Mouse (Mus musculus) stomach, embryonic 15.5 days (tissue): ENCODE results near the gene Tead3. TPM values are rescaled to one million over a fixed set of nuclear protein-coding genes. Genes with fewer than 3 reads are reported as not detected.

Source experiments
- ATAC-seq: fragments of 200-750 bp; cut with Nextera tagmentation; 2 replicates; pipeline ENCODE4 v1.8.0; 2017; ENCODE audit warnings: low read depth, moderate number of reproducible peaks, moderate TSS enrichment; ENCODE audit not compliant: insufficient read depth, low FRiP score
- H3K27ac ChIP-seq: fragments of 300-500 bp; sonication (generic); 2 replicates; pipeline ENCODE4 v1.5.1; 2015; ENCODE audit warnings: mild to moderate bottlenecking, inconsistent platforms
- H3K27me3 ChIP-seq: fragments of 300-500 bp; sonication (generic); replicated peaks from 2 replicates; pipeline ENCODE4 v1.6.1; 2015; ENCODE audit warnings: inconsistent platforms
- H3K36me3 ChIP-seq: fragments of 300-500 bp; sonication (generic); 2 replicates; pipeline ENCODE4 v1.6.1; 2015; ENCODE audit warnings: inconsistent platforms
- H3K4me1 ChIP-seq: fragments of 300-500 bp; sonication (generic); 2 replicates; pipeline ENCODE4 v1.6.1; 2015; ENCODE audit warnings: inconsistent platforms
- H3K4me2 ChIP-seq: fragments of 300-500 bp; sonication (generic); 2 replicates; pipeline ENCODE4 v1.6.1; 2015; ENCODE audit warnings: mild to moderate bottlenecking, inconsistent platforms
- H3K4me3 ChIP-seq: fragments of 300-500 bp; sonication (generic); replicated peaks from 2 replicates; pipeline ENCODE4 v1.5.1; 2015; ENCODE audit warnings: inconsistent platforms
- H3K9ac ChIP-seq: fragments of 300-500 bp; sonication (generic); 2 replicates; pipeline ENCODE4 v1.6.1; 2015; ENCODE audit warnings: inconsistent platforms
- H3K9me3 ChIP-seq: fragments of 300-500 bp; sonication (generic); 2 replicates; pipeline ENCODE4 v1.6.1; 2016; ENCODE audit warnings: inconsistent platforms
- WGBS: fragments of 180-500 bp; shearing (Covaris S2); methylation state at CpG from one replicate; pipeline ENCODE4 v1.1.7; 2015; 5-methylcytosine and 5-hydroxymethylcytosine counted together
- polyA plus RNA-seq: library from polyadenylated mRNA; unstranded; fragments of >200 nt; fragmentation: Nextera tagmentation; extraction: Ambion mirVana; gene quantifications from 2 replicates; pipeline ENCODE4 v1.2.1, GENCODE M21; 2015

The Tead3 gene
- 11.5 and 12.0 TPM in 2 replicates for polyA plus RNA-seq

DNA sequence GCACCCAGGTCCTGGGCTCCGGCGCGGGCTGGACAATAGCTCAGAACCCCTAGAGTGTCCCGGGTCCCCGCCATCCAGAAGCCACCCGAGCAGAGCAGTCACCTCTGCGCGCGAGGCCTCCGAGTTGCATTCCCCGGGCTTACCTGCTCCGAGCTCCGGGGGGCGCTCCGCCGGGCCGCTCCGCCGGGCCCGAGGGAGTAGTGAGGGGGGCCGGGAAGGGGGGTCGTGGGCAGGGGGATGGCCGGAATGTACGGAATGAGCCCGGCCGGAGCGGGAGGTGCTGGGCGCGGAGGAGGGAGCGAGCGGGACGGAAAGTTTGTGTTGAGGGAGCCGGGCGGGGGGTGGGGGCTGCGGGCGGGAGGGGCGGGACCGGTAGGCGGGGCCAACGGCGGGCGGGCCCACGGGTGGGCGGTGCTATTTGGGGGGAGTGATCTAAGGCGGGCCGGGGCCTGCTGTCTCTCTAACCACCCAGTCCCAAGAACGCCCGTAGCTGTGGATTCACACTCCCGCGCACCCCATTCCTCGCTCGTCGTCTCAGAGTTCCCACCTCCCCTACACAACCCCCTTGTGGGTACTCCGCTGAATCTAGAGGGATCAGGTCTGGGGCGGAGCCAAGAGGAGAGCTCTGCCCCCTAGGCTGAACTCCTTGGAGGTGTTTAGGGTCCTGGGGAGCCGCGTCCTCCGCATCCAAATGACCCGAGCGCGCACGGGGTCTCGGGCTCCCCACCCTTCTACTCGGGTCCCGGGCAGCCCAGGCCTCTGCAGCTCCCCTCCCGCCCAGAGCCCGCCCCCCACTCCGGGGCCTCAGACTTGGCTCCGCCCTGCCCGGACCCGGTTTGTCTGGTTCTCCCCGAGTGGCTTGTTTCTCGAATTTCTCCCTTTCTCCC, at the start of gene Tead3:
Tead3 (minus strand) TSS at position 352 of the 887 bp plus-strand sequence.
- no peaks in the 10 kb centered on the region for H3K27me3 ChIP-seq
- peak; percentile 85 for ATAC-seq
- H3K27ac ChIP-seq, result peak within 1 kb of the TSS; percentile 100
- peak within 1 kb of the TSS; percentile 98 for H3K9ac ChIP-seq
- peak within 1 kb of the TSS; percentile 87 for H3K4me2 ChIP-seq
- H3K9me3 ChIP-seq, result no peaks in the 10 kb centered on the region
- under 1% methylated on average over 68 of the region's 73 CpGs for WGBS
- H3K36me3 ChIP-seq, result no peaks in the 10 kb centered on the region
- peaks cover 46% of the 10 kb centered on the region for H3K4me1 ChIP-seq
- peak within 1 kb of the TSS; percentile 89 for H3K4me3 ChIP-seq

GRCm38 (mm10) chr17:28394994-28395393, 44.4 kb upstream of the Tead3 start:
- no peak overlapping the region for H3K4me2 ChIP-seq
- H3K9me3 ChIP-seq, result no peaks in the 10 kb centered on the region
- H3K9ac ChIP-seq, result no peak overlapping the region
- H3K27ac ChIP-seq, result no peak overlapping the region
- no peaks in the 10 kb centered on the region for H3K27me3 ChIP-seq
- no peak overlapping the region for H3K4me3 ChIP-seq
- ATAC-seq, result no peak
- 0 out of 2 replicates have a peak, but pooled peaks cover 3% of the 10 kb centered on the region for H3K4me1 ChIP-seq
- no peaks in the 10 kb centered on the region for H3K36me3 ChIP-seq
- 73% methylated on average over 7 of the region's 7 CpGs for WGBS

- no peak overlapping the region; the same call in 1 of the 2 replicates for H3K27ac ChIP-seq
Observed at GRCm38 (mm10) chr17:28394051-28394765, 43.6 kb upstream of the Tead3 start.

DNA sequence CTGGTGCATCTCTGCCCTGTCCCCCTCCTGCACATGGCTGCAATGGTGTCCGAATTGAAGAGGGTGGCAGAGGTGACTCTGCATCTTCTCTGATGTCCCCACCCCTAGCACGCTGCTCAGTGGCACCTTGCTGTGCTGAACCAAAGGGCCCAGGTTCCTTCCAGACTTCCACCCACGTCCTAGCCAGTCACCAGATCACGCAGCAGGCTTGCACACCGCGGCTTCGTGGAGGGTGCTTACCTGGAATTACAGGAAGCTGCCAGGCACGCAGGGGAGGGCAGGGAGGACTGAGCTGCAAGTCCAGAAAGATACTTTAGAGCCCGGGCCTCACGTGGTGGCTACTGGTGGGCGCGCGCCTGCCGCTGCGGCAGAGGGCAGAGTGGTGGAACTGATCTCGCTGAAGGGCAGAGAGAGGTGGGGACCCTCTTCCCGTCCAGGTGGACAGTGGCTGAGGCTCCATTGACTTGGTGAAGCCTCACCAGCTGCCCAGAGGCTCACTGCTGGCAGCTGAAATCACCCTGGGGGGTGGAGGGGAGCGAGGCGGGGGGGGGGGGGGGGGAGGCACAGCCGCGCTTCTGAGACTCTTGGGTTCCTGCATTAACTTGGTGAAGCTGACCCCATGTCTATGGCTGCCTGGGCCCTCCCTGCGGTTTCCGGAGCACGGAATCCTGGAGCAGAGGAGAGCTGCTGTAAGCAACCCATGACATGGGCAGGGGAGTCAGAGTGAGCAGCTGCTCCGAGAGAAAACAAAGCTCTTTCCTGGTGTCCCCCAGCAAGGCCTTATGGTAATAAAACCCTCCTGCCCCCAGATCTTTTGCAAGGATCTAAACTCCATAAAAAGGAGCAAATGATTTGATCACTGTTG, 41.2 kb upstream of the Tead3 start:
- no peak overlapping the region for H3K27ac ChIP-seq
- no peak; the same call in 1 of the 2 replicates for ATAC-seq
- peak overlapping the region; percentile 16; the same call in 1 of the 2 replicates for H3K4me2 ChIP-seq
- 0 out of 2 replicates have a peak, but pooled peaks cover 3% of the 10 kb centered on the region for H3K4me1 ChIP-seq
- 12% methylated on average over 21 of the region's 25 CpGs for WGBS
- no peaks in the 10 kb centered on the region for H3K36me3 ChIP-seq
- H3K9ac ChIP-seq, result no peak overlapping the region
- no peaks in the 10 kb centered on the region for H3K9me3 ChIP-seq
- no peak overlapping the region for H3K4me3 ChIP-seq
- 0 out of 2 replicates have a peak, but pooled peaks cover under 1% of the 10 kb centered on the region for H3K27me3 ChIP-seq

More at GRCm38 (mm10) chr17:28394051-28394765, 43.6 kb upstream of the Tead3 start:
- Histone ChIP-seq H3K36me3 (no peaks in the 10 kb centered on the region), H3K4me2 (no peak overlapping the region), H3K4me1 (0 out of 2 replicates have a peak, but pooled peaks cover 3% of the 10 kb centered on the region), H3K9me3 (no peaks in the 10 kb centered on the region), H3K27me3 (no peaks in the 10 kb centered on the region), H3K9ac (no peak overlapping the region), H3K4me3 (no peak overlapping the region)
- no peak for ATAC-seq
- 58% methylated on average over 15 of the region's 15 CpGs for WGBS

- Histone ChIP-seq H3K9ac (no peak overlapping the region), H3K4me1 (0 out of 2 replicates have a peak, but pooled peaks cover 3% of the 10 kb centered on the region), H3K27ac (no peak overlapping the region), H3K36me3 (no peaks in the 10 kb centered on the region), H3K9me3 (no peaks in the 10 kb centered on the region), H3K4me2 (no peak overlapping the region), H3K27me3 (0 out of 2 replicates have a peak, but pooled peaks cover 6% of the 10 kb centered on the region), H3K4me3 (no peak overlapping the region)
- WGBS, result 77% methylated on average over 3 of the region's 3 CpGs
- no peak for ATAC-seq
Observed at GRCm38 (mm10) chr17:28388534-28388933, 37.9 kb upstream of the Tead3 start.

DNA sequence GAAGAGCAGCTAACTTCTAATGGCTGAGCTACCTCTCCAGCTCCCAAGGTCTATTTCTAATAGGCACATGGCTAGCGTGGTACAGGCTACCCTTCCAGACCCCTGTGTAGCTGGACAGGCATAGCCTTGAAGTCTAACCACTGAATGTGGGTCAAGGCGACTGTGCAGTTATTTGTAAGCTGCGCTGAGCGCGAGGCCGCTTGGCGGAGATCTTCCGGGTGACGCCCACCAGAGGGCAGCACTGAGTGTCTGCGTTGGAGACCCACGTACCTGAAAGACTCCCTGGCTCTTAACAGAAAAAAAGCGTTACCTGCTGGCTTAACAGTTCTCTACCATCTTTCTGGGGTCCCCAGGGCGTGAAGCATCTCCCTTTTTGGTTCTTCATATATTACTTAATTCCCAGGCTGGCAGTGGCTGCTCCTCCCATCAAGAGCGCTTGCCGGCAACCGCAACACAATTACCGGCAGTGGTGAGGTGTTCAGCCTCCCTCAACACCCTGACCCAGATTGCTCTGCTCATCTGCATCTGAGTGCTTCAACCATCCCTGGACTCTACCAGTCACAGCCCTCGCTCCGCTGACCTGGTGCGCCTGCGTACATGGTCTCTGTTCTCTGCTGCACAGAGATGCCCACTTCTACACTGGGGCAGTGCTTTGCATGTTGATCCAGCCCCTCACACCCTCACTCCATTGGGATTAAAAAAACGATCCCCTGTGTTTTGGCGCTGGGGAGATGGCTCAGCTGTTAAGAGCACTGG, 35.7 kb upstream of the Tead3 start:
- Histone ChIP-seq H3K9me3 (no peaks in the 10 kb centered on the region), H3K36me3 (no peaks in the 10 kb centered on the region), H3K4me1 (no peaks in the 10 kb centered on the region), H3K27me3 (0 out of 2 replicates have a peak, but pooled peaks cover 6% of the 10 kb centered on the region), H3K4me2 (peak overlapping the region; percentile 39), H3K9ac (no peak overlapping the region), H3K27ac (no peak overlapping the region), H3K4me3 (0 out of 2 replicates have a peak overlapping the region, but pooled peaks have one; percentile 11)
- 7% methylated on average over 23 of the region's 23 CpGs for WGBS
- ATAC-seq, result peak; percentile 18; the same call in 1 of the 2 replicates

- Histone ChIP-seq H3K36me3 (no peaks in the 10 kb centered on the region), H3K4me3 (no peak overlapping the region)
- whole genome bisulfite sequencing, result 64% methylated on average over 4 of the region's 4 CpGs
Observed at GRCm38 (mm10) chr17:28384298-28384697, 33.7 kb upstream of the Tead3 start.

GRCm38 (mm10) chr17:28380255-28380654, 29.6 kb upstream of the Tead3 start:
- Histone ChIP-seq H3K27me3 (peaks cover 7% of the 10 kb centered on the region), H3K27ac (no peak overlapping the region), H3K9ac (no peak overlapping the region), H3K4me2 (no peak overlapping the region), H3K9me3 (no peaks in the 10 kb centered on the region), H3K4me3 (no peak overlapping the region), H3K36me3 (no peaks in the 10 kb centered on the region), H3K4me1 (0 out of 2 replicates have a peak, but pooled peaks cover 7% of the 10 kb centered on the region)
- WGBS, result 9% methylated on average over 6 of the region's 6 CpGs
- ATAC-seq, result no peak

More at GRCm38 (mm10) chr17:28384298-28384697, 33.7 kb upstream of the Tead3 start:
- no peak overlapping the region for H3K9ac ChIP-seq
- ATAC-seq, result no peak
- H3K27ac ChIP-seq, result no peak overlapping the region
- no peaks in the 10 kb centered on the region for H3K9me3 ChIP-seq
- H3K4me1 ChIP-seq, result no peaks in the 10 kb centered on the region
- H3K4me2 ChIP-seq, result no peak overlapping the region
- H3K27me3 ChIP-seq, result 0 out of 2 replicates have a peak, but pooled peaks cover 6% of the 10 kb centered on the region

GRCm38 (mm10) chr17:28375592-28376061, 25.0 kb upstream of the Tead3 start:
- 0 out of 2 replicates have a peak, but pooled peaks have one; percentile 12 for ATAC-seq
- H3K9ac ChIP-seq, result no peak overlapping the region

DNA sequence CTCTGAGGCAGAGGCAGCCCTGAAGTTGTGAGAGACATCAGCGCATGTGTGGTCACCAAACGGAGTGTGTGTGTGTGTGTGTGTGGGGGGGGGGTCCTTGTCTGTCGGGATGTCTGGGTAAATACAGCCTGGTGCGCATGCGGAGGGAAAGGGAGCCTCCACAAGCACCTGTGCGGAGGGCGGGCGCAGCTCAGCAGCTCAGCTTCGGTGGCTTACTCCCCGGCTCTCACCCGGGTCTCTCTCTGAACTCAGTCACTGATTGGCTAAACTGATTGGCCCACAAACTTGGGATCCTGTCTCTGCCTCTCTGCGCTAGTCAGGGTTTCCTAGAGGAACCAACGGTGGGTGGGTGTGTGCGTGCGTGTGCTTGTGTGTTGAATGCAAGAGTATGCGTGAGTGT, 23.9 kb upstream of the Tead3 start:
- 10% methylated on average over 16 of the region's 16 CpGs for WGBS
- H3K36me3 ChIP-seq, result no peaks in the 10 kb centered on the region
- H3K4me1 ChIP-seq, result 0 out of 2 replicates have a peak, but pooled peaks cover 8% of the 10 kb centered on the region
- H3K9me3 ChIP-seq, result no peaks in the 10 kb centered on the region
- no peak overlapping the region for H3K4me2 ChIP-seq
- H3K27ac ChIP-seq, result no peak overlapping the region
- no peak overlapping the region for H3K9ac ChIP-seq
- ATAC-seq, result no peak
- H3K4me3 ChIP-seq, result no peak overlapping the region
- peaks cover 13% of the 10 kb centered on the region for H3K27me3 ChIP-seq

More at GRCm38 (mm10) chr17:28375592-28376061, 25.0 kb upstream of the Tead3 start:
- no peaks in the 10 kb centered on the region for H3K9me3 ChIP-seq
- WGBS, result 7% methylated on average over 17 of the region's 17 CpGs
- H3K36me3 ChIP-seq, result no peaks in the 10 kb centered on the region
- H3K27me3 ChIP-seq, result peaks cover 13% of the 10 kb centered on the region
- 0 out of 2 replicates have a peak, but pooled peaks cover 8% of the 10 kb centered on the region for H3K4me1 ChIP-seq
- H3K4me2 ChIP-seq, result peak overlapping the region; percentile 25
- H3K4me3 ChIP-seq, result no peak overlapping the region
- H3K27ac ChIP-seq, result no peak overlapping the region
